Mouse (Mus musculus) MEL (cell line): Measurements from ENCODE around the gene Angpt4. TPM values are rescaled to one million over a fixed set of nuclear protein-coding genes. Genes with fewer than 3 reads are reported as not detected.

ENCODE experiments used
- DNase-seq: peaks from one replicate; pipeline ENCODE4 v3.0.0; 2011; ENCODE audit warnings: low read depth, low spot score
- H3K27ac ChIP-seq: 2 replicates; pipeline ENCODE4 v1.5.1; 2012; ENCODE audit warnings: low read depth, mild to moderate bottlenecking, control low read depth, low read length, moderate library complexity; ENCODE audit not compliant: control insufficient read depth
- H3K27me3 ChIP-seq, 2 experiments: fragments of 150-350 bp in 1 of 2; sonication (generic) in 1 of 2; 2 replicates each; pipeline ENCODE4 v1.6.1; 2012; ENCODE audit warnings: low read length in 2 of 2, mild to moderate bottlenecking in 2 of 2, improper control_type of control experiment in 1 of 2, moderate library complexity in 1 of 2; ENCODE audit not compliant: insufficient read depth in 2 of 2, control insufficient read depth in 1 of 2
- H3K36me3 ChIP-seq, 2 experiments: 2 replicates each; pipeline ENCODE4 v1.6.1; 2012 to 2014; ENCODE audit warnings: low read length in 2 of 2, improper control_type of control experiment in 1 of 2, inconsistent platforms in 1 of 2, mild to moderate bottlenecking in 1 of 2; ENCODE audit not compliant: insufficient read depth in 2 of 2, control insufficient read depth in 1 of 2
- H3K4me1 ChIP-seq, 2 experiments: fragments of 150-350 bp in 1 of 2; sonication (generic) in 1 of 2; 2 replicates each; pipeline ENCODE4 v1.6.1; 2012; ENCODE audit warnings: low read length in 2 of 2, improper control_type of control experiment in 1 of 2, mild to moderate bottlenecking in 1 of 2; ENCODE audit not compliant: insufficient read depth in 2 of 2, control insufficient read depth in 1 of 2
- H3K4me3 ChIP-seq, 2 experiments: fragments of 150-350 bp in 1 of 2; sonication (generic) in 1 of 2; 2 replicates each; pipeline ENCODE4 v1.5.1; 2012; ENCODE audit warnings: low read depth in 2 of 2, low read length in 2 of 2, mild to moderate bottlenecking in 2 of 2, moderate library complexity in 2 of 2, control low read depth in 1 of 2, improper control_type of control experiment in 1 of 2; ENCODE audit not compliant: control insufficient read depth in 1 of 2, insufficient read depth in 1 of 2
- H3K79me2 ChIP-seq: 2 replicates; pipeline ENCODE4 v1.6.1; 2012; ENCODE audit warnings: mild to moderate bottlenecking, low read length, moderate library complexity; ENCODE audit not compliant: control insufficient read depth, poor library complexity, insufficient read depth
- H3K9ac ChIP-seq: 2 replicates; pipeline ENCODE4 v1.6.1; 2012; ENCODE audit warnings: low read depth, mild to moderate bottlenecking, control low read depth, low read length, moderate library complexity; ENCODE audit not compliant: control insufficient read depth, poor library complexity, severe bottlenecking
- H3K9me3 ChIP-seq: fragments of 150-350 bp; sonication (generic); replicated peaks from 2 replicates; pipeline ENCODE4 v1.6.1; 2012; ENCODE audit warnings: mild to moderate bottlenecking, low read length, improper control_type of control experiment, moderate library complexity; ENCODE audit not compliant: insufficient read depth
- BHLHE40 ChIP-seq: IDR thresholded peaks from 2 replicates; pipeline ENCODE4 v1.6.1; 2012; ENCODE audit warnings: low read depth, mild to moderate bottlenecking, inconsistent platforms, low read length, improper control_type of control experiment, borderline replicate concordance
- CHD1 ChIP-seq: IDR thresholded peaks from 2 replicates; pipeline ENCODE4 v1.6.1; 2012; ENCODE audit warnings: low read depth, mild to moderate bottlenecking, inconsistent platforms, low read length, improper control_type of control experiment
- CHD2 ChIP-seq: IDR thresholded peaks from 2 replicates; pipeline ENCODE4 v1.6.1; 2011; ENCODE audit warnings: low read length, improper control_type of control experiment
- E2F4 ChIP-seq: IDR thresholded peaks from 2 replicates; pipeline ENCODE4 v1.6.1; 2011; ENCODE audit warnings: low read depth, low read length, improper control_type of control experiment, borderline replicate concordance
- EP300 ChIP-seq, 2 experiments: IDR thresholded peaks; 2 replicates each; pipeline ENCODE4 v1.6.1; 2011; ENCODE audit warnings: improper control_type of control experiment in 2 of 2, low read length in 2 of 2, low read depth in 1 of 2, mild to moderate bottlenecking in 1 of 2
- ETS1 ChIP-seq: IDR thresholded peaks from 2 replicates; pipeline ENCODE4 v1.6.1; 2012; ENCODE audit warnings: low read depth, mild to moderate bottlenecking, inconsistent platforms, low read length, improper control_type of control experiment, moderate library complexity
- GATA1 ChIP-seq: IDR thresholded peaks from 2 replicates; pipeline ENCODE4 v1.6.1; 2011; ENCODE audit warnings: low read depth, low read length, improper control_type of control experiment
- JUND ChIP-seq: IDR thresholded peaks from 2 replicates; pipeline ENCODE4 v1.6.1; 2011; ENCODE audit warnings: low read depth, mild to moderate bottlenecking, improper control_type of control experiment, low read length
- KAT2A ChIP-seq: conservative IDR thresholded peaks from 2 replicates; pipeline ENCODE4 v1.6.1; 2012; ENCODE audit warnings: low read depth, low read length, improper control_type of control experiment, inconsistent platforms
- MAZ ChIP-seq: IDR thresholded peaks from 2 replicates; pipeline ENCODE4 v1.6.1; 2012; ENCODE audit warnings: low read depth, mild to moderate bottlenecking, inconsistent platforms, low read length, improper control_type of control experiment
- MYB ChIP-seq: IDR thresholded peaks from 2 replicates; pipeline ENCODE4 v1.6.1; 2011; ENCODE audit warnings: mild to moderate bottlenecking, low read depth, low read length, improper control_type of control experiment
- POLR2AphosphoS2 ChIP-seq: IDR thresholded peaks from 2 replicates; pipeline ENCODE4 v1.6.1; 2011; ENCODE audit warnings: low read length, improper control_type of control experiment
- SIN3A ChIP-seq: IDR thresholded peaks from 2 replicates; pipeline ENCODE4 v1.6.1; 2012; ENCODE audit warnings: low read length, improper control_type of control experiment, inconsistent platforms
- SMC3 ChIP-seq: IDR thresholded peaks from 2 replicates; pipeline ENCODE4 v1.6.1; 2011; ENCODE audit warnings: low read depth, low read length, improper control_type of control experiment
- ZC3H11A ChIP-seq: IDR thresholded peaks from 2 replicates; pipeline ENCODE4 v1.6.1; 2012; ENCODE audit warnings: low read depth, mild to moderate bottlenecking, inconsistent platforms, low read length, improper control_type of control experiment
- ZKSCAN1 ChIP-seq: IDR thresholded peaks from 2 replicates; pipeline ENCODE4 v1.6.1; 2012; ENCODE audit warnings: low read depth, mild to moderate bottlenecking, inconsistent platforms, low read length, improper control_type of control experiment, moderate library complexity
- ZNF384 ChIP-seq: IDR thresholded peaks from 2 replicates; pipeline ENCODE4 v1.6.1; 2012; ENCODE audit warnings: low read depth, mild to moderate bottlenecking, inconsistent platforms, low read length, improper control_type of control experiment
- polyA plus RNA-seq, 2 experiments: library from polyadenylated mRNA; stranded (reverse) in 1 of 2; unstranded in 1 of 2; fragments of >175 nt in 1 of 2; fragments of >200 nt in 1 of 2; gene quantifications; 2 replicates each; pipeline versions ENCODE4 v1.2.1 to v1.2.4; 2012; ENCODE audit warnings: low replicate concordance in 2 of 2, low read depth in 1 of 2; ENCODE audit not compliant: insufficient read length in 2 of 2, insufficient read depth in 1 of 2, missing spikeins in 1 of 2
- total RNA-seq: library from RNA; depleted of rRNA; stranded (reverse); fragments of 300-350 nt; gene quantifications from 2 replicates; pipeline ENCODE4 v1.2.3, GENCODE M21; 2012

The Angpt4 gene
- total and polyA plus RNA-seq, 3 experiments: not detected

DNA sequence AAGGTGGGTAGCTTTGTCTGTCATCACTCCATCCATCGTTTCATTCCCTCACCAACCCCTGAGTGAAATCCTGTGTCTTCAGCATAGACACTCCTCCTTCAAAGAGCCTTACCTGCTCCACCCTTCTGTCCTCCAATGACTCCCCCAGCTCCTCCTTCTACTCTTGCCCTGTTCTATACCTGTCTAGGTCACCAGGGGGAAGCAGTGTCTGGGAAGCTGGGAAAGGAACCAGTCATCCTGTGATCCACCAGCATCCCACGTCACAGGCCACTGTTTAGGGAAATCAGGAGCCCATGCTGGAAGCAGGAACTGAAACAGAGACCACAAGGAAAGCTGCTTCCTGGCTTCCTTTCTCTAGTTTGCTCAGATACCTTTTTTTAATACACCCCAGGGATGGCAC, 31.2 kb upstream of the Angpt4 start:
- Histone ChIP-seq H3K4me1 (no peaks in the 10 kb centered on the region), H3K9ac (no peak overlapping the region), H3K9me3 (no peaks in the 10 kb centered on the region), H3K27ac (no peak overlapping the region), H3K36me3 (no peaks in the 10 kb centered on the region), H3K4me3 (no peak overlapping the region), H3K27me3 (no peaks in the 10 kb centered on the region; a peak in 1 of 4 replicates), H3K79me2 (no peaks in the 10 kb centered on the region)
- no peak for TF ChIP-seq ZNF384
- TF ChIP-seq BHLHE40: no peak
- TF ChIP-seq MYB: no peak
- TF ChIP-seq SMC3: no peak
- no peak for TF ChIP-seq MAZ
- TF ChIP-seq E2F4: no peak
- TF ChIP-seq ZC3H11A: no peak
- no peak for DNase-seq

DNA sequence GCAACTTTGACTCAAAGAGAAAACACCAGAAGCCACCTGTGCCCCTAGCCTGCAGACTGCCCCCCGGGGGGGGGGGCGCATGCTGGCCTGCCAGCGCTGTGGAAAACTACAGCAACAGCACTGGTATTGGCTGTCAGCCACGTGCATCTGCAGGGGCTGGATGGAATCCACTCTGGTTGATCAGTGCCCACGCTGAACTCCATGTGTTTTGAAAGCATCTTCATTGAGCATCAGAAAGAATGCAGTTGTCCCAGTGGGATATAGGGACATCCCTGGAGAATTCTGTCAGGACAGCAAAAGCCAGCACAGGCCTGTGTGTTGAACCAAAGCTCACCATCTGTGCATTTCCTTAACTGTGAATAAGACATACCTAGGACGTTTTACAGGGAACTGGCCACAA, 20.0 kb upstream of the Angpt4 start:
- H3K9me3 ChIP-seq: no peaks in the 10 kb centered on the region
- H3K79me2 ChIP-seq: no peaks in the 10 kb centered on the region
- TF ChIP-seq ETS1: no peak
- no peak for TF ChIP-seq CHD1
- no peak for TF ChIP-seq MYB
- no peak for TF ChIP-seq SIN3A
- TF ChIP-seq ZKSCAN1: no peak
- TF ChIP-seq EP300 (IDR thresholded peaks at IDR 0.05; ENCODE audit: low read depth in 1 of 2, low read length in 2 of 2): no peak
- TF ChIP-seq ZNF384: no peak
- TF ChIP-seq KAT2A: no peak
- no peak for TF ChIP-seq CHD2
- no peak for TF ChIP-seq GATA1
- TF ChIP-seq POLR2AphosphoS2: no peak
- no peak for TF ChIP-seq JUND
- no peak for TF ChIP-seq ZC3H11A
- no peaks in the 10 kb centered on the region for H3K4me1 ChIP-seq
- no peaks in the 10 kb centered on the region for H3K36me3 ChIP-seq
- H3K27ac ChIP-seq: no peak overlapping the region
- no peak overlapping the region for H3K4me3 ChIP-seq
- DNase-seq: no peak
- no peak overlapping the region for H3K9ac ChIP-seq
- peaks cover 0 to 4% of the 10 kb centered on the region in 2 experiments; a peak in 3 of 4 replicates for H3K27me3 ChIP-seq
